Mouse (Mus musculus) leukemia stem cell, adult 10-12 weeks (primary cell): ENCODE measurements around the gene Antxr2. TPM values are rescaled to one million over a fixed set of nuclear protein-coding genes. Genes with fewer than 3 reads are reported as not detected.

ENCODE experiments used
- polyA plus RNA-seq: library from polyadenylated mRNA; stranded (reverse); fragments of >175 nt; gene quantifications from 2 replicates; pipeline ENCODE4 v1.2.3, GENCODE M21; 2012; ENCODE audit warnings: low replicate concordance

Gene Antxr2
- 2.1 and 2.9 TPM in 2 replicates for polyA plus RNA-seq

DNA sequence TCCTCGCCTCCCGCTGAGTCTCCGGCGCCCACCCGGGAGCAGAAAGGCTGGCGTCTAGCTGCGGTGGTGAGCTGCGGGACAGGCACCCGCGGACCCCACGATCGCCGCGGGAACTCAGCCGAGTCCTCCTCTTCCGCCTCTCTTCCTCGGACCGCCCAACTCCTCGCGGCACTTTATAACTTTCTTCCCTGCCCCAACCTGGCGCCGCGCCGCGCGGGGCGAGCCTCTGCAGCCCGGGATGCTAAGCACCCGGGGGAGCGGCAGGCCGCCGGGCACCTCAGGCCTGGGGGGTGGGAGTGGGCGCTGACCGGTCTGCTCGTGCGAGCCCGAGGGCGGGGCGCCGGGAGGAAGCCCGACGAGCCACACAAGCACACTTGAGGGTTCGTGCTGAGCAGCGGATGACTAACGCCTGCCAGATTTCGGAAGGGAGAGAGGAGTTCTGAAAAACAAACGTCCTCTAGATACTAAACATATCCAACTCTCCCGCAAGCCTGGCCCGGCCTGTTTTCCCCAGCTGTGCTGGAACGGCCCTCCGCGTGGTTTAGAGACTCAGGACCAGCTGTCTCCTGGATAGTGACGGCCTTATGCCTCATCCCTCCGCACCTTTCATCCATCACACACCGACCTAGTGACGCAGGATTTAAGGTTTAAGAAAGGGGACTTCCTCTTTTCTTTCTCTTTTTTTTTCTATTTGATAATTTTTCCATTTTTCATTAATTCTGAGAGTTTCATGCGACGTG is at the start of gene Antxr2:
TSS of gene Antxr2 (minus strand) at position 142 of the 740 bp plus-strand sequence.

Other genes starting within 250 kb of the Antxr2 start
- gene Prdm8, start 136.2 kb upstream of the Antxr2 start, polyA plus RNA-seq: 0.03 TPM in 1 of 2 replicates, not detected in the other
- not detected in 2 replicates for gene Fgf5, start 223.1 kb upstream of the Antxr2 start, polyA plus RNA-seq